In genomic region chr12:41223686-41224085, GRCm38 (mm10) we compare ENCODE assay signal across 13 mouse cellular contexts.
"Had no signal": no experiment of that assay in that cellular context is flagged by ENCODE, and none has a peak within 500 bp of the region (broad histone marks: within the 10 kb centered on the region; RNA-seq: fewer than 3 reads in every experiment).

No protein-coding gene starts in this region.

- DNase-seq: kidney, adult 2 months; kidney, postnatal 10 days; kidney, postnatal 4 days; left cerebral cortex, postnatal 4 days; lung, adult 2 months; lung, postnatal 14 days; lung, postnatal 4 days; right cerebral cortex, adult 18-20 months; right cerebral cortex, postnatal 14 days; right cerebral cortex, postnatal 4 days; thymus, adult 2 months; thymus, postnatal 14 days; thymus, postnatal 4 days had no signal
